ENCODE assay signal across 16 mouse cellular contexts in genomic region chr14:106318767-106319166, GRCm38 (mm10).
"Had no signal": no experiment of that assay in that cellular context is flagged by ENCODE, and none has a peak within 500 bp of the region (broad histone marks: within the 10 kb centered on the region; RNA-seq: fewer than 3 reads in every experiment).

No protein-coding gene starts in this region.

- ATAC-seq: midbrain, embryonic 15.5 days had no signal

- H3K27ac ChIP-seq: left cerebral cortex, adult 2 months; liver, embryonic 13.5 days; midbrain, embryonic 12.5 days; midbrain, embryonic 15.5 days; neural tube, embryonic 12.5 days; neural tube, embryonic 15.5 days; stomach, postnatal 0 days had no signal

- H3K4me3 ChIP-seq: left cerebral cortex, adult 2 months; liver, embryonic 13.5 days; midbrain, embryonic 12.5 days; midbrain, embryonic 15.5 days; neural tube, embryonic 12.5 days; neural tube, embryonic 15.5 days had no signal

- H3K36me3 ChIP-seq: liver, embryonic 13.5 days; midbrain, embryonic 12.5 days; midbrain, embryonic 15.5 days; neural tube, embryonic 12.5 days; neural tube, embryonic 15.5 days had no signal

- DNase-seq: kidney, adult 11 months; kidney, postnatal 14 days; layer of hippocampus, postnatal 36 days; liver, embryonic 13.5 days; right cerebral cortex, adult 18-20 months; right cerebral cortex, postnatal 14 days; right cerebral cortex, postnatal 4 days; thymus, adult 2 months; thymus, postnatal 14 days; thymus, postnatal 4 days had no signal

- H3K9me3 ChIP-seq: liver, embryonic 13.5 days; midbrain, embryonic 12.5 days; midbrain, embryonic 15.5 days; neural tube, embryonic 12.5 days; neural tube, embryonic 15.5 days had no signal

- H3K4me1 ChIP-seq: liver, embryonic 13.5 days; midbrain, embryonic 15.5 days; neural tube, embryonic 15.5 days had no signal

- H3K9ac ChIP-seq: liver, embryonic 13.5 days; midbrain, embryonic 12.5 days; midbrain, embryonic 15.5 days; neural tube, embryonic 12.5 days; neural tube, embryonic 15.5 days had no signal

- H3K27me3 ChIP-seq: liver, embryonic 13.5 days; midbrain, embryonic 12.5 days; midbrain, embryonic 15.5 days; neural tube, embryonic 12.5 days; neural tube, embryonic 15.5 days had no signal

- H3K4me2 ChIP-seq: liver, embryonic 13.5 days; midbrain, embryonic 12.5 days; midbrain, embryonic 15.5 days; neural tube, embryonic 12.5 days; neural tube, embryonic 15.5 days had no signal
